Mouse (Mus musculus) bone marrow macrophage, adult 2 months (primary cell): ENCODE results near the gene Zfc3h1.

Experiments
- CTCF ChIP-seq: IDR thresholded peaks from 2 replicates; pipeline ENCODE4 v1.5.1; 2012; ENCODE audit warnings: low read depth, mild to moderate bottlenecking, low read length, moderate library complexity
- POLR2A ChIP-seq: IDR thresholded peaks from 2 replicates; pipeline ENCODE4 v1.6.1; 2012; ENCODE audit warnings: mild to moderate bottlenecking, low read depth, low read length, borderline replicate concordance

DNA sequence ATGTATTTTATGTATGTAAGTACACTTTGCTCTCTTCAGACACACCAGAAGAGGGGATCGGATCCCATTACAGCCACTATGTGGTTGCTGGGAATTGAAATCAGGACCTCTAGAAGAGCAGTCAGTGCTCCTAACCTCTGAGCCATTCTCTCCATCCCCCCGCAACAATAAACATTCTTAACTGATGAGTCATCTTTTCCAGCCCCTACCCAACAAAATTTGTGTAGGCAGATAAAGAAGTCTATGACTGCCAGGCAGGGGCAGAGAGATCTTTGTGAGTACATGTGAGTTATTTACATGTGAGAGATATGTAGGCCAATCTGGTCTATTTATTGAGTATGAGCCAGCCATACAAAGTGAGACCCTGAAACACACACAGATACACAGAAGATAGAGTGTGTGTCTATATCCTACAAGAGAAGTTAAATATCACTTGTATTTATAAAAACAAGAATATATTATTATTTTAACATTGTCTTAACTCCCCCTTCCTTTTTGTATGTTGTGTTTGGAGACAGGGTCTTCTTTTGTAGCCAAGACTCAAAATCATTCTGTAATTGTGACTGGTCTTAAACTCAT is 3.2 kb upstream of the Zfc3h1 start:
- TF ChIP-seq POLR2A (no peak), CTCF (no peak)
